Mouse (Mus musculus) stomach, embryonic 15.5 days (tissue): ENCODE results near the gene Lrrd1. TPM values are rescaled to one million over a fixed set of nuclear protein-coding genes. Genes with fewer than 3 reads are reported as not detected.
"Not testable (repeated sequence)": the region's sequence is repeated elsewhere in the genome, so short reads cannot be mapped to it uniquely, and the experiment has no call there.

Source experiments
- ATAC-seq: fragments of 200-750 bp; cut with Nextera tagmentation; 2 replicates; pipeline ENCODE4 v1.8.0; 2017; ENCODE audit warnings: low read depth, moderate number of reproducible peaks, moderate TSS enrichment; ENCODE audit not compliant: insufficient read depth, low FRiP score
- H3K27ac ChIP-seq: fragments of 300-500 bp; sonication (generic); 2 replicates; pipeline ENCODE4 v1.5.1; 2015; ENCODE audit warnings: mild to moderate bottlenecking, inconsistent platforms
- H3K27me3 ChIP-seq: fragments of 300-500 bp; sonication (generic); replicated peaks from 2 replicates; pipeline ENCODE4 v1.6.1; 2015; ENCODE audit warnings: inconsistent platforms
- H3K36me3 ChIP-seq: fragments of 300-500 bp; sonication (generic); 2 replicates; pipeline ENCODE4 v1.6.1; 2015; ENCODE audit warnings: inconsistent platforms
- H3K4me1 ChIP-seq: fragments of 300-500 bp; sonication (generic); 2 replicates; pipeline ENCODE4 v1.6.1; 2015; ENCODE audit warnings: inconsistent platforms
- H3K4me2 ChIP-seq: fragments of 300-500 bp; sonication (generic); 2 replicates; pipeline ENCODE4 v1.6.1; 2015; ENCODE audit warnings: mild to moderate bottlenecking, inconsistent platforms
- H3K4me3 ChIP-seq: fragments of 300-500 bp; sonication (generic); replicated peaks from 2 replicates; pipeline ENCODE4 v1.5.1; 2015; ENCODE audit warnings: inconsistent platforms
- H3K9ac ChIP-seq: fragments of 300-500 bp; sonication (generic); 2 replicates; pipeline ENCODE4 v1.6.1; 2015; ENCODE audit warnings: inconsistent platforms
- H3K9me3 ChIP-seq: fragments of 300-500 bp; sonication (generic); 2 replicates; pipeline ENCODE4 v1.6.1; 2016; ENCODE audit warnings: inconsistent platforms
- WGBS: fragments of 180-500 bp; shearing (Covaris S2); methylation state at CpG from one replicate; pipeline ENCODE4 v1.1.7; 2015; 5-methylcytosine and 5-hydroxymethylcytosine counted together
- polyA plus RNA-seq: library from polyadenylated mRNA; unstranded; fragments of >200 nt; fragmentation: Nextera tagmentation; extraction: Ambion mirVana; gene quantifications from 2 replicates; pipeline ENCODE4 v1.2.1, GENCODE M21; 2015

The Lrrd1 gene
- polyA plus RNA-seq = 0.08 TPM in 1 of 2 replicates, not detected in the other

DNA sequence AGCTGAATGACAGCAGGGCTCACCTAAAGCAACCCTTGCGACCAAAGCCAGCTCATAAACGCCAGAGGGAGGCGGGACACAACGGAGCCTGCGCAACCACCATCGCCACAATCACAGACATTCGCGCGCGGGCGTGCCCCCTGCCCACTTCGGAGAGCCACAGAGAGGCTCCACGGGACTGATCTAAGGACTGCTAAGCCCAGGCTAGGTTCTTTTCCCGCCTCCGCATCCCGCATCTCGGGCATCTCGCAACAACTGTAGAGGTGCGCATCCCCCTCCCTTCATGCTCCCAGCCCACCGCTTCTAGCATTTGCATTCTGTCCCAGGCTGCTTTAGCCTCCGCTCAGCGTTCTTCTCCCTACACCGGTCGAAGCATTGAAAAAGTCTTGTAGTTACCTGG, at the start of gene Lrrd1:
Gene Lrrd1, plus strand, starts transcription at position 148 of the 400 bp plus-strand sequence.
- no peak within 1 kb of the TSS for H3K9ac ChIP-seq
- no peak for ATAC-seq
- peaks cover 5% of the 10 kb centered on the region; the same call in 1 of the 2 replicates for H3K4me1 ChIP-seq
- H3K4me2 ChIP-seq = peak within 1 kb of the TSS; percentile 57
- H3K36me3 ChIP-seq = peaks cover 3% of the 10 kb centered on the region; the same call in 1 of the 2 replicates
- H3K4me3 ChIP-seq = peak within 1 kb of the TSS; percentile 29
- no peaks in the 10 kb centered on the region for H3K27me3 ChIP-seq
- H3K27ac ChIP-seq = no peak within 1 kb of the TSS
- 5% methylated on average over 24 of the region's 24 CpGs for WGBS
- H3K9me3 ChIP-seq = no peaks in the 10 kb centered on the region

DNA sequence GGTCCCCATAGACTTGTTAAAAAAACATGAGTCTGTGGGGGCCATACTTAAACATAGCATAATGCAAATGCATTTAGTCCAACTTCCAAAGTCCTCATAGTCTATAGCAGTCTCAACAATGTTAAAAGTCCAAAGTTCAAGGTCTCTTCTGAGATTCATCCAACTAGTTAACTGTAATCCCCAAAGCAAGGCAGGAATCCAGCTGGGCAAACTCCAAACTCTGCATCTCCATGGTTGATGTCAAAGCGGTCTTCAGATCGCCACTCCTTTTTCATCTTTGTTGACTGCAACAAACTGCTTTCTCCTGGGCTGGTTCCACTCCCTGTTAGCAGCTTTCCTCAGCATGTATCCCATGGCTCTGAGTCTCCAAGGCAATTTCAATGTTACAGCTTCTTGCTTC, 47.9 kb upstream of the Lrrd1 start:
- H3K27ac ChIP-seq, H3K4me2 ChIP-seq, H3K4me1 ChIP-seq, ATAC-seq, H3K27me3 ChIP-seq, H3K9me3 ChIP-seq, H3K36me3 ChIP-seq, H3K9ac ChIP-seq, H3K4me3 ChIP-seq: not testable (repeated sequence)
- 97% methylated on average over 2 of the region's 2 CpGs for WGBS

DNA sequence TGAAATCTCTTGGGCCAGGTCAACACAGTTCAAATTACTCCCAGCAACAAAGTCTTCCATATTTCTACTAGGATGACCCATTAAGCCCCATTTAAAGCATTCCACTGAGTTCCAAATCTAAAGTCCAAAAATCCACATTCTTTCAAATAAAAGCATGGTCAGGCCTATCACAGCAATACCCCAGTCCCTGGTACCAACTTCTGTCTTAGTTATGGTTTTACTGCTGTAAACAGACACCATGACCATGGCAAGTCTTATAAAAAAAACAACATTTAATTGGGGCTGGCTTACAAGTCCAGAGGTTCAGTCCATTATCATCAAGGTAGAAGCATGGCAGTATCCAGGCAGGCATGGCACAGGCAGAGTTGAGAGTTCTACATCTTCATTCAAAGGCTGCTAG, 46.3 kb upstream of the Lrrd1 start:
- not testable (repeated sequence) for H3K9ac ChIP-seq, H3K4me3 ChIP-seq, H3K27ac ChIP-seq, H3K27me3 ChIP-seq, H3K36me3 ChIP-seq, H3K4me1 ChIP-seq, H3K9me3 ChIP-seq, ATAC-seq, H3K4me2 ChIP-seq

DNA sequence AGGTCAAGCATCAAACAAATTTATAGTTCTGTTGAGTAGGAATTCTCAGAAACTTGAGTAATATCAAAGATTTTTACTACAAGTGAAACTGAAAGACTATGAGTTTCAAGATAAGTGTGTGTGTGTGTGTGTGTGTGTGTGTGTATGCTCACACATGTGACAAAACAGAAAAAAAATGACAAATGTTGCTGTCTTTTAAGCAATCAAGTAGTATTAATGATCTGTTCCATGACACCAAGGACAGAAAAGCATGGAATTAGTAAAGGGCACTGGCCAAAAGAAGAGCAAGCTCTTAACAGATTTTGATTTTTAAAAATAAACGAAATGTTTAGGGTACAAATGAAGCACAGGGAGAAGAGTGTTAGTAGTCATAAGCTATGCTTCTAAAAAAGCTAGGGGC, 44.9 kb upstream of the Lrrd1 start:
- Histone ChIP-seq H3K9me3 (no peaks in the 10 kb centered on the region), H3K27ac (no peak overlapping the region), H3K4me3 (no peak overlapping the region), H3K36me3 (no peaks in the 10 kb centered on the region), H3K4me2 (no peak overlapping the region), H3K27me3 (no peaks in the 10 kb centered on the region), H3K4me1 (peaks cover 6% of the 10 kb centered on the region), H3K9ac (no peak overlapping the region)
- 84% methylated on average over 1 of the region's 1 CpGs for WGBS
- no peak for ATAC-seq

DNA sequence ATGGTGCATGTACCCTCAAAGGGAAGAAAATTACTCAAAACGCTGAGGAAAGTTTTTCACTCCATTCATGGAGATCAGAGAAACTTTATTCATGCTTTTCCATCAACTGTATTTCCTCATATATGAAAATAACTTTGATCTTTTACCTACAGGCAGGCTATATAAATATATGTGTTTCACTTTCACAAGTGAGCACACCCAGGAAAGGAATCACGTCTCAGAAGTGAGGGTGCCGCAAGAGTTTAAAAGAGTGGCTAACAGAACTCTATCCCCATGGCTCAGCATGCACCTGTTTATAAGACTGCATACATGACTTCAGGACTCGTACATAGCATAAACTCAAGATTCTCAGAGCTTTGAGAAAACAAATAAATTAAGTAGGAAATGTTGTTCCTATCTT, 44.1 kb upstream of the Lrrd1 start:
- H3K4me1 ChIP-seq = peaks cover 6% of the 10 kb centered on the region
- no peak overlapping the region for H3K4me3 ChIP-seq
- no peaks in the 10 kb centered on the region for H3K9me3 ChIP-seq
- H3K9ac ChIP-seq = no peak overlapping the region
- H3K27ac ChIP-seq = no peak overlapping the region
- WGBS = 75% methylated on average over 4 of the region's 4 CpGs
- H3K27me3 ChIP-seq = no peaks in the 10 kb centered on the region
- H3K4me2 ChIP-seq = no peak overlapping the region
- no peak for ATAC-seq
- H3K36me3 ChIP-seq = no peaks in the 10 kb centered on the region

DNA sequence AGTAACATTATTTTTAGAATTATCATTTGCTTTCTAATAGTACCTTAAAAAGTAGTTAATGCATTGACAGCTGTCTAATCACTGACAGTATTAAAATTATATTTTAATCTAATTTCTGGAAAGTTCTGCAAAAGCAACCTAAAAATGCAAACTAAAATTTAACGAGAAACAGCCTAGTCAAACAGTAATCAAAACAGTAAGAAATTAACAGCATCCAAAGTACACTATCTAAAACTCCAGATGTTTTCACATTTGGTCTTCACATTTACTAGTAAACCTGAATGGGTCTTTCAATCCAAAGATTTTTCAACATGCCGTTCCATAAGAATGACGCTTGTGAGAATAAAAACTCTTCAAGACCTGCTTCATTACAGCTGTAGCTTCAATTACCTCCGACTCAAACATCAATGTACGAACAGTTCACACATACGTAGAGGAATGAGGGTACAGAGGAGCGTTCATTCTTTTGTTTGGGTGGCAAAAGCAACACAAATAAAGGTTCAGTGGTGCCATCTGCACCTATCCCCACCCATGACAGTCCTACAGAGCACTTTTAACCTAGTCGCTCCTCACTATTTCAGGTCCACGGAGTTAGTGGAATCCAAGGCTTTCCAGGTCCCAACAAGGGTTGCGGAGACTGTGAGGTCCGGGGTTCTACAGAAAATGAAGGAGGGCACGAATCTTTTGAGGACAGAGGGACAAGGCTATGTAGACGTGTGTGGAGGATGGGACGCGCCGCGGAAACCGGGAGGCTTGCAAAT, 43.1 kb upstream of the Lrrd1 start:
- Histone ChIP-seq H3K4me3 (peak overlapping the region; percentile 98), H3K9me3 (no peaks in the 10 kb centered on the region), H3K27me3 (no peaks in the 10 kb centered on the region), H3K4me2 (peak overlapping the region; percentile 87), H3K4me1 (peaks cover 6% of the 10 kb centered on the region), H3K9ac (peak overlapping the region; percentile 80), H3K27ac (peak overlapping the region; percentile 92), H3K36me3 (no peaks in the 10 kb centered on the region)
- ATAC-seq = no peak
- WGBS = 5% methylated on average over 18 of the region's 18 CpGs

DNA sequence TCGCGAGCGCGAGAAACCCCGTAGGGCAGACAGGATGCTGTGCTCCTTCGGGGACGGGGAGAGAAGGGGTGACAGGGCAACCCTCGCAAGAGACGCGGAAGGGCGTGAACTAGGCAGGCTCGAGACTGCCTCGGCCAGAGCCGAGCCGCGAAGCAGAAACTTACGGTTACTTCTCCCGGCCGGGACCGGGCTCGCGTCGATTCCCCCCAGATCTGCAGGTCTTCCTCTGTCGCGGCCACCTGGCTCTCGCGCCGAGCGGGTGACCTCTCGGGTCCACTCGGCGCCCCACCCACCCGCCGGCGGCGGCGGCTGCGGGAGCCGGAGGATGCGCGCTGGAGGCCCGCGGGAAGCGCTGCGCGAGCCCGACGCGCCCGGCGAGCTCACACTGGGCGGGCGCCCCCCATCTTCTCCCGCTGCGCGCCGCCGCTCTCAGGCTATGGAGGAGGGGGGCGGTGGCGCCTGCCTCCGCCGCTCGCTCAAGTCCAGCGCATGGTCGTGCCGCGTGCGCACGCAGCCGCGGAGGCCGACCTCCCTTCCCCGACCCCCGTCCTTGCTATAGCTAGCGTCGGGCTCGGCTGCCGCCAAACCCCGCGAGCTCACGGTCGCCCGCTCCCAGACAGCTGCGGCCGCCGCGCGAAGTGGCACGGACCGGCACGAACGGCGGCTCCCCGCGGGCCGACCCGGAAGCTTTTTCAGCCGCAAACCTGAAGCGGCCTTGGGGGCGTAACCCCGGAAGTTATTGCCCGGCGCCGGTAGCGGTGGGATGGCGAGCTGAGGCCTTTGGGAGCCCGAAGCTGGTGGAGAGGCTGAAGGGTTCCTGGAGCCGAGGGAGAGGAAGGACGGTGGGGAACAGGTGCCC, 42.3 kb upstream of the Lrrd1 start, which contains the start of the genes Ankib1 and Krit1:
Gene Ankib1, minus strand, starts transcription at position 493 of the 859 bp plus-strand sequence.
Gene Krit1, plus strand, starts transcription at position 752 of the 859 bp plus-strand sequence.
- Histone ChIP-seq H3K4me2 (peak within 1 kb of the TSS; percentile 87), H3K27ac (peak within 1 kb of the TSS; percentile 92), H3K4me1 (peaks cover 6% of the 10 kb centered on the region), H3K9me3 (no peaks in the 10 kb centered on the region), H3K36me3 (no peaks in the 10 kb centered on the region), H3K9ac (peak within 1 kb of the TSS; percentile 80), H3K27me3 (no peaks in the 10 kb centered on the region), H3K4me3 (peak within 1 kb of the TSS; percentile 98)
- under 1% methylated on average over 90 of the region's 109 CpGs for WGBS
- ATAC-seq = peak; percentile 94

DNA sequence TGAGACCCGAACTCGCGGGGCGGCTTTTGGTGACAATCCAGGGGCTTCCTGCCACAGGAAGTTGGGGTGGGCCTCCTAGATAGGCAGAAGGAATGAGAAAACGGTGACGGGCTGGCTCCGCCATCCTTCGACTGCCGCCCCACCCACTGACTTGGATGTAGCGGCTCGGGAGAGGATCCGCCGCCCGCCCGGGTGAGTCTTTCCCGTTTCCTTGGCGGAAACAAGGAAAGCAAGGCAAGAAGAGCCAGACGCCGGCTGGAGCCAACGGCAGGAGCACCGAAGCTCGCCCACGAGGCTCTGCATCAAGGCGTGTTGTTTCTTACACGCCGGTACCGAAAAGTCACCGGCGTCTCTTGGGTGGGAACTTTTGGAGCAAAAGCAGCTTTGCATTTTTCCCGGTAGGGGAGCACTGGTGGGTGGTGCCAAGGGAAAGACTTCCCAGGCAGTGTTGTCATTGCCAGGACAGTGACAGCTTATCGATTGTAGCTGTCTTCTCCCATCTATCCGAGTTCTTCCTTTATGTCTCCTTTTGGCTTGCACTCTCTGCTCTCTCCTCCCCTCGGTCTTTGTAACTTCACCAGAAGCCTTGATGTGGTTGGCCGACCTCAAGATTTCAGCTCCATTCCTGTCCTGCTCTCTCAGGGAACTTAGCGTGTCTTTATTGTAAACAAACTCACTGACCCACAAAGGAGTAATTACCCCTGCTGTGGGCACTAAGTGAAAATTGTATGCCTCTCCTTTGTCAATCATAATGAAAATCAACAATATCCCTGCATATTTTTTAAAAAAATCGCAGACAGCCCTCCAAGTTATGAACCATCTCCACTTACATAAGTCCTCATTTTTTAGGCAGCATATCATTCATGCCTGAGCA, 41.4 kb upstream of the Lrrd1 start:
- peak; percentile 73 for ATAC-seq
- WGBS = under 1% methylated on average over 36 of the region's 36 CpGs

DNA sequence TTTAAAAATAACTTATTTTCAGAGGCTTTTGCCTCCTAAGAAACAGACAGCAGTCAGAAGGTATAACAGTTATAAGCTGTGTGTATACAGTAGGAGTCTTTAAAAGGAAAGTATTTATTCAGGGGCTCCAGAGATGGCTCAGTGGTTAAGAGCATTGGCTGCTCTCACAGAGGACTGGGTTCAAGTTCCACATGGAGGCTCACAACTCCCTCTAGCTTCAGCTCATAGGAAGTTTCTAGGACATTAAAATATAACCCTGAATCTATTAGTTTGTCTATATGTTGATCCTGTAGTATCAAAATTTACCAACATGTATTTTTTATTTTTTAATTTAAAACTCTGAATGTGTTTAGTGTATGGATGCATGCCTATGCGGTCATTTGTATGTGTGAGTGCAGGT, 36.5 kb upstream of the Lrrd1 start:
- H3K27ac ChIP-seq = no peak overlapping the region
- no peak overlapping the region for H3K4me3 ChIP-seq
- H3K4me1 ChIP-seq = peaks cover 3% of the 10 kb centered on the region; the same call in 1 of the 2 replicates
- H3K36me3 ChIP-seq = peaks cover 10% of the 10 kb centered on the region; the same call in 1 of the 2 replicates
- no peak for ATAC-seq
- H3K9me3 ChIP-seq = no peaks in the 10 kb centered on the region
- 87% methylated on average over 1 of the region's 1 CpGs for WGBS
- no peak overlapping the region for H3K4me2 ChIP-seq
- H3K27me3 ChIP-seq = no peaks in the 10 kb centered on the region
- no peak overlapping the region for H3K9ac ChIP-seq

More for the DNA sequence above, 41.4 kb upstream of the Lrrd1 start:
- Histone ChIP-seq H3K27ac (peak overlapping the region; percentile 92), H3K27me3 (no peaks in the 10 kb centered on the region), H3K4me3 (peak overlapping the region; percentile 98), H3K36me3 (no peaks in the 10 kb centered on the region), H3K4me1 (peaks cover 6% of the 10 kb centered on the region), H3K9ac (peak overlapping the region; percentile 80), H3K4me2 (peak overlapping the region; percentile 87), H3K9me3 (no peaks in the 10 kb centered on the region)

DNA sequence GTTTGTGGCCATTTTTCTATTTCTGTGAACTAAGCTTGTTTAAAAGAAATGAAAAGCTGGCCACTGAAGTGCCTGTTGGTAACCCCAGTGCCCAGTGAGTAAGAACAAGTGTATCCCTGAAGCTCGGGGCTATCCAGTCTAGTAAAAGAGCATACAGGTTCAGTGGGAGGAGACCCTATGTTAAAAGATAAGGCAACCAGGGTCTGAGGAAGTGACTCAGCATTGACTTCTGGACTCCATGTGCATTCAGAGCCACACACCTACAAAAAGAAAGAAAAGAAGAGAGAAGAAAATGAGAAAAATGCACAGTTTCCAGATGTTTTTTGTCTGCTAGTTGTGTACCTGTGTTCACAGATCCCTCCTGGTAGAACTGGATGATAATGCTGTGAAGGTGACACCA, 10.9 kb upstream of the Lrrd1 start:
- WGBS = 66% methylated on average over 1 of the region's 1 CpGs
- no peak overlapping the region for H3K9ac ChIP-seq
- no peak for ATAC-seq

DNA sequence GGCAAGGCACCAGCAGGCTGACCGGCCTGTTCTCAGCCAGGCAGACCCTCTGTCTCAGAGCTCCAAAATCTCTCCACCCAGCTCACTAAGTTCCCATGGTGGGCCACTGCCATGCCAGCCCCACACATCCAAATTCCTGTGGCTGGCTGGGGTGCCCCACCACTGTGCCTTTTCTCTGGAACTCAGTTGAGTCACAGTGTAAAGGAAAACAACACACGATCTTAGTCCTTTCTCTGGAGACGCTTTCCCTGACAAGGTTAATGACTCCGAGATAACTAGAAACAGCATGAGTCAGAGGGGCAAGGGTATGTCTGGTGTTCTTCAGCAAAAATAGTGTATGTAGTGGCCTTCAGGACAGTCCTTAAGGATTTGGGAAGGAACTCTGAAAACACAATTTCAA, 25.2 kb downstream of the Lrrd1 start:
- Histone ChIP-seq H3K9me3 (no peaks in the 10 kb centered on the region), H3K27ac (no peak overlapping the region), H3K9ac (no peak overlapping the region), H3K4me2 (no peak overlapping the region), H3K4me3 (no peak overlapping the region), H3K36me3 (no peaks in the 10 kb centered on the region), H3K27me3 (no peaks in the 10 kb centered on the region), H3K4me1 (no peaks in the 10 kb centered on the region)
- 68% methylated on average over 4 of the region's 4 CpGs for WGBS
- ATAC-seq = no peak

More for the DNA sequence above, 10.9 kb upstream of the Lrrd1 start:
- no peaks in the 10 kb centered on the region for H3K27me3 ChIP-seq
- H3K4me3 ChIP-seq = no peak overlapping the region
- no peaks in the 10 kb centered on the region for H3K9me3 ChIP-seq
- no peak overlapping the region for H3K4me2 ChIP-seq
- no peak overlapping the region for H3K27ac ChIP-seq
- H3K36me3 ChIP-seq = peaks cover 10% of the 10 kb centered on the region; the same call in 1 of the 2 replicates
- H3K4me1 ChIP-seq = no peaks in the 10 kb centered on the region
